Mouse (Mus musculus) midbrain, embryonic 14.5 days (tissue): ENCODE measurements at regions not wholly inside any gene's neighbourhood (a gene's known extent, or its start where the extent isn't known, plus 50 kb on each side); places are given as distances from the start of the nearest gene placed in this dataset.
A peak's percentile ranks its signal among the peaks of the same experiment; 100 is the strongest.

Source experiments
- ATAC-seq: fragments of 200-750 bp; cut with Nextera tagmentation; 2 replicates; pipeline ENCODE4 v1.8.0; 2017; ENCODE audit warnings: moderate number of reproducible peaks, moderate library complexity; ENCODE audit not compliant: low FRiP score, low TSS enrichment
- DNase-seq: peaks from one replicate; pipeline ENCODE4 v3.0.0-alpha.2; 2015
- H3K27ac ChIP-seq: fragments of 300-500 bp; sonication (generic); replicated peaks from 2 replicates; pipeline ENCODE4 v1.5.1; 2014; ENCODE audit warnings: mild to moderate bottlenecking, low read depth, low read length, moderate library complexity
- H3K27me3 ChIP-seq: fragments of 300-500 bp; sonication (generic); 2 replicates; pipeline ENCODE4 v1.6.1; 2014; ENCODE audit warnings: low read length, control low read depth, mixed read lengths; ENCODE audit not compliant: control insufficient read depth, insufficient read depth
- H3K36me3 ChIP-seq: fragments of 300-500 bp; sonication (generic); 2 replicates; pipeline ENCODE4 v1.6.1; 2014; ENCODE audit warnings: low read length, control low read depth; ENCODE audit not compliant: control insufficient read depth, insufficient read depth
- H3K4me1 ChIP-seq: fragments of 300-500 bp; sonication (generic); 2 replicates; pipeline ENCODE4 v1.6.1; 2014; ENCODE audit warnings: mild to moderate bottlenecking, antibody characterized with exemption, low read length, control low read depth; ENCODE audit not compliant: control insufficient read depth, insufficient read depth
- H3K4me2 ChIP-seq: fragments of 300-500 bp; sonication (generic); 2 replicates; pipeline ENCODE4 v1.6.1; 2014; ENCODE audit warnings: mild to moderate bottlenecking, low read length, moderate library complexity
- H3K4me3 ChIP-seq: fragments of 300-500 bp; sonication (generic); replicated peaks from 2 replicates; pipeline ENCODE4 v1.5.1; 2014; ENCODE audit warnings: low read depth, low read length
- H3K9ac ChIP-seq: fragments of 300-500 bp; sonication (generic); replicated peaks from 2 replicates; pipeline ENCODE4 v1.6.1; 2014; ENCODE audit warnings: mild to moderate bottlenecking, low read length, moderate library complexity
- H3K9me3 ChIP-seq: fragments of 300-500 bp; sonication (generic); 2 replicates; pipeline ENCODE4 v1.6.1; 2016; ENCODE audit warnings: low read length, control low read depth, mixed read lengths; ENCODE audit not compliant: control insufficient read depth
- WGBS: fragments of 180-500 bp; shearing (Covaris S2); extraction: QIAGEN DNeasy Blood & Tissue Kit; methylation state at CpG from one replicate; pipeline ENCODE4 v1.1.7; 2014; 5-methylcytosine and 5-hydroxymethylcytosine counted together

DNA sequence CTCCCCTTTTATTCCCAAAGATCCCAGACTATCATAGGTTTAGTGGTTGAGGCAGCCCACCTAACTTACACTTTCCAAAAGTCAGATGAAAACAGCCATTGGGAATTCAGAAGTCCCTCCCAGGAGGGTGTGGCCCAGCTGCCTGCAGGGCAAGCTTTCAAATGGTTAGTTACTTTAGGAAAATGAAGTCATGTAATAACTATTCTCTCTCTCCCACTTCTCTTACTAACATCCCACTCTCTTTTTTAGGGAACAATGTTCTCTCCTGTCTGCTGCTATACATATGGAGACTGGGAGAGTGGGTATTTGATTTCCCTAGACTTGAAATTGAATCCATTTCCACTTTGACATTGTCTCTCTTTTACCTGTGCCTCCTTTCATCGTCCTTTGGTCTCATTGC lies 55.0 kb downstream of the Zfp648 start:
- Histone ChIP-seq H3K36me3 (no peaks in the 10 kb centered on the region), H3K4me2 (no peak overlapping the region), H3K9me3 (no peaks in the 10 kb centered on the region), H3K27ac (no peak overlapping the region), H3K27me3 (no peaks in the 10 kb centered on the region), H3K4me3 (no peak overlapping the region), H3K9ac (no peak overlapping the region), H3K4me1 (no peaks in the 10 kb centered on the region)
- DNase-seq: no peak
- ATAC-seq: no peak
- WGBS: 78% methylated on average over 1 of the region's 1 CpGs

GRCm38 (mm10) chr1:154256811-154257210 lies 55.8 kb downstream of the Zfp648 start:
- peak overlapping the region; percentile 37 for H3K4me2 ChIP-seq
- no peak overlapping the region for H3K27ac ChIP-seq
- no peak overlapping the region for H3K9ac ChIP-seq
- DNase-seq (peak; percentile 24), ATAC-seq (no peak)
- no peaks in the 10 kb centered on the region for H3K9me3 ChIP-seq
- no peaks in the 10 kb centered on the region for H3K36me3 ChIP-seq
- no peak overlapping the region for H3K4me3 ChIP-seq
- no peaks in the 10 kb centered on the region for H3K27me3 ChIP-seq
- 40% methylated on average over 15 of the region's 15 CpGs for WGBS
- no peaks in the 10 kb centered on the region for H3K4me1 ChIP-seq

GRCm38 (mm10) chr1:154258511-154258910 lies 57.5 kb downstream of the Zfp648 start:
- Histone ChIP-seq H3K36me3 (no peaks in the 10 kb centered on the region), H3K4me3 (no peak overlapping the region)
- 71% methylated on average over 3 of the region's 3 CpGs for WGBS

DNA sequence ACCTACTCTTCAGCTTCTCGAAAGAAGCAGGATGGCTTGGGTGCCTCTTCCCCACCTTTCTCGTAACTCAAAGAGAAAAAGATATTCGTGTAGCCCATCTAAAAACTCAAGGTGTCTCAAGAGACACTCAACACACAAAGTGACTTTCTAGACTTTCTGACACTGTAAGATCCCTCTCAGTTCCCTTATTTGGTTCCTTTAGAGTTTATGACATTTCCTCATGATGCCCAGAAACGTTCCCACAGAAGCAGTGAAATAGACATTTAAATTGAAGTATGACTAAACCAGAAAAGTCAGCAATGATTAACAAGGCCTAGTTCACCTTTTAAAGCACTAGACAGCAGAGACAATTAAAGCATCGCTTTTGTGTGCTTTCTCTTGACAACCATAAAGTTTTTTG lies 59.4 kb downstream of the Zfp648 start:
- Histone ChIP-seq H3K4me2 (no peak overlapping the region), H3K4me1 (no peaks in the 10 kb centered on the region), H3K4me3 (no peak overlapping the region), H3K27me3 (no peaks in the 10 kb centered on the region), H3K27ac (no peak overlapping the region), H3K9ac (no peak overlapping the region), H3K36me3 (no peaks in the 10 kb centered on the region), H3K9me3 (no peaks in the 10 kb centered on the region)
- 83% methylated on average over 5 of the region's 5 CpGs for WGBS
- DNase-seq: no peak
- no peak for ATAC-seq

More at GRCm38 (mm10) chr1:154258511-154258910, 57.5 kb downstream of the Zfp648 start:
- H3K9me3 ChIP-seq: no peaks in the 10 kb centered on the region
- H3K27ac ChIP-seq: no peak overlapping the region
- H3K4me1 ChIP-seq: no peaks in the 10 kb centered on the region
- no peak overlapping the region for H3K9ac ChIP-seq
- ATAC-seq (no peak), DNase-seq (no peak)
- no peak overlapping the region for H3K4me2 ChIP-seq
- H3K27me3 ChIP-seq: no peaks in the 10 kb centered on the region

DNA sequence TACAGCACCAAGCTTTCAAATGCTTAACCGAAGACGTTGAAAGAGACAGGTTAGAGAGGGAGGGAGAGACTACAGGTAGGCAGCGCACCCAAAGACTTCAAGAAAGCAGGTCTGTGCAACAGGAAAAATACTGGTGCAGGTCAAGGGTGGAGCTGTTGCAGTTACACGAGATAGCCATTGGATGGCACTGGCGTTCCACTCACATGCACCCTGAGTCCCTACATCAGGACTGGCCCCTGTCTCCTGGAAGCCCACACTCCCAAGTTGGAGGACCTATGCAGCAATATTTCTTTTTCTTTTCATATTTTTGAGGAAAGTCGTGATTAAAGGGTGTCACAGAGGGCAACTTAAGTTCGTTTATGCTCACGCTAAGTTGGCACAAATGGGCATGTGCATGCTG lies 80.5 kb downstream of the Zfp648 start:
- 18% methylated on average over 8 of the region's 8 CpGs for WGBS
- peak; percentile 80 for DNase-seq

DNA sequence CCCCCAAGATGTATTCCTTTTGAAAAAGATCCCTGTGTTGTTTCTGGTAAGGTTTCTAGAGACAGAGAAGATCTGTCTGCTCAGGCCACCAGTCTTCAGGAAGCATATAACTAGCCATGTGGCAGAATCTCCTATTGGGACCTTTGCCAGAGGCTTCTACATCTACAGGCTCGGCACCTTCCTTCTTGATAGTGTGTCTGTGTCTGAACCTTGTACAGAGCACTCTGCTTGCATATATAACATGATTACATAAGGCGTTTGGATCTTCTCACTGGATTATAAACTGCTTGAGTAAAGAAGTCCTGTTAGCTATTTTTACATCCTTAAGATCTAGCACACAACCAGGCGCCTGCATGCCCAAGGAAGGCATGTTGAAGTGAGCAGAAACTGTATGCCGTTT lies 85.1 kb downstream of the Zfp648 start:
- H3K9ac ChIP-seq: no peak overlapping the region
- H3K9me3 ChIP-seq: no peaks in the 10 kb centered on the region
- no peak overlapping the region for H3K27ac ChIP-seq
- ATAC-seq (no peak), DNase-seq (no peak)
- 92% methylated on average over 4 of the region's 4 CpGs for WGBS
- H3K36me3 ChIP-seq: no peaks in the 10 kb centered on the region
- no peak overlapping the region for H3K4me3 ChIP-seq
- H3K4me2 ChIP-seq: no peak overlapping the region
- H3K27me3 ChIP-seq: no peaks in the 10 kb centered on the region
- H3K4me1 ChIP-seq: 0 out of 2 replicates have a peak, but pooled peaks cover 4% of the 10 kb centered on the region

More for the DNA sequence above, 80.5 kb downstream of the Zfp648 start:
- H3K9me3 ChIP-seq: no peaks in the 10 kb centered on the region
- no peak overlapping the region for H3K27ac ChIP-seq
- no peak overlapping the region for H3K9ac ChIP-seq
- H3K4me3 ChIP-seq: no peak overlapping the region
- no peaks in the 10 kb centered on the region for H3K36me3 ChIP-seq
- no peak overlapping the region for H3K4me2 ChIP-seq
- no peaks in the 10 kb centered on the region for H3K27me3 ChIP-seq
- no peaks in the 10 kb centered on the region for H3K4me1 ChIP-seq
- no peak for ATAC-seq

GRCm38 (mm10) chr1:154292729-154293128 lies 91.7 kb downstream of the Zfp648 start:
- H3K27ac ChIP-seq: no peak overlapping the region
- no peaks in the 10 kb centered on the region for H3K36me3 ChIP-seq
- 0 out of 2 replicates have a peak, but pooled peaks cover 4% of the 10 kb centered on the region for H3K4me1 ChIP-seq
- H3K27me3 ChIP-seq: no peaks in the 10 kb centered on the region
- no peaks in the 10 kb centered on the region for H3K9me3 ChIP-seq
- no peak overlapping the region for H3K4me3 ChIP-seq
- 34% methylated on average over 4 of the region's 4 CpGs for WGBS
- DNase-seq (no peak), ATAC-seq (no peak)
- no peak overlapping the region for H3K4me2 ChIP-seq
- H3K9ac ChIP-seq: no peak overlapping the region

- 90% methylated on average over 8 of the region's 8 CpGs for WGBS
- no peak overlapping the region for H3K9ac ChIP-seq
- H3K9me3 ChIP-seq: no peaks in the 10 kb centered on the region
Measured at GRCm38 (mm10) chr1:154296080-154296479, 95.1 kb downstream of the Zfp648 start.

GRCm38 (mm10) chr1:154299866-154300265 lies 98.9 kb downstream of the Zfp648 start:
- H3K9ac ChIP-seq: no peak overlapping the region
- no peak overlapping the region for H3K4me2 ChIP-seq
- no peaks in the 10 kb centered on the region for H3K36me3 ChIP-seq
- no peaks in the 10 kb centered on the region for H3K9me3 ChIP-seq
- H3K4me1 ChIP-seq: no peaks in the 10 kb centered on the region
- H3K27ac ChIP-seq: no peak overlapping the region
- no peak for ATAC-seq
- DNase-seq: no peak
- WGBS: 80% methylated on average over 4 of the region's 4 CpGs
- no peak overlapping the region for H3K4me3 ChIP-seq
- no peaks in the 10 kb centered on the region for H3K27me3 ChIP-seq

More at GRCm38 (mm10) chr1:154296080-154296479, 95.1 kb downstream of the Zfp648 start:
- Histone ChIP-seq H3K4me3 (no peak overlapping the region), H3K4me2 (no peak overlapping the region), H3K36me3 (no peaks in the 10 kb centered on the region), H3K4me1 (no peaks in the 10 kb centered on the region), H3K27ac (no peak overlapping the region), H3K27me3 (no peaks in the 10 kb centered on the region)
- ATAC-seq: no peak
- DNase-seq: no peak
